Mouse (Mus musculus): ENCODE results near the gene Mxra7.

Gene Mxra7

DNA sequence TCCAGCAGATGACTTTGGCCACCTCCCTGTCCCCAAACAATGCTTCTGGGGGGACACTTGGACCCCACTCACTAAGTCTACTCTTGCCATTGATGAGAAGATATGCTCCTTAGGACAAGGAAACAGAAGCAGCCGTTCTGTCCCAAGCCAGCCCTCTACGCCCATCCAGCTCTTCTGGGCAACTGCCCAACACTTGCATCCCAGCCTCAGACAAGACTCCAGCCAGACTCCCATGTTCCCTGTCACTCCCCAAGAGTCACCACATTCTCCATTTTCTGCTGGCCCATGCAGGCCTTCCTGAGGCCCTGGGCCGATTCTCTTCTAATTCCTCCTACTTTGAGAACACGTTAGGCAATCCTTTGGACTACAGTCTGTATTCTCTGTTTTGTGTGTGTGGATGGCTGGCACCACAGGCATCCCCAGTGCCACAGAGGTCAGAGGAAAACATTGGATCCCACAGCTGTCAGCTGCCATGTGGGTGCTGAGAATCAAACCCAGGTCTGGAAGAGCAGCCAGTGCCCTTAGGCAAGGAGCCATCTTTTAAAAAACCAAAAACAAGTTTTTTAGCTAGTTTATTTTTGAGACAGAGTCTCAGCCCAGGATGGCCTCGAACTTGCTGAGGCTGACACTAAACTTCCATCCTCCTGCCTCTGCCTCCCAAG, 7.8 kb downstream of the Mxra7 start:
- no peak for DNase-seq (ENCODE audit: low spot score)

GRCm38 (mm10) chr11:116818722-116819121, 9.1 kb downstream of the Mxra7 start:
- no peak for DNase-seq (ENCODE audit: low spot score)

GRCm38 (mm10) chr11:116817567-116817966, 10.3 kb downstream of the Mxra7 start:
- no peak for DNase-seq (ENCODE audit: low spot score)

DNA sequence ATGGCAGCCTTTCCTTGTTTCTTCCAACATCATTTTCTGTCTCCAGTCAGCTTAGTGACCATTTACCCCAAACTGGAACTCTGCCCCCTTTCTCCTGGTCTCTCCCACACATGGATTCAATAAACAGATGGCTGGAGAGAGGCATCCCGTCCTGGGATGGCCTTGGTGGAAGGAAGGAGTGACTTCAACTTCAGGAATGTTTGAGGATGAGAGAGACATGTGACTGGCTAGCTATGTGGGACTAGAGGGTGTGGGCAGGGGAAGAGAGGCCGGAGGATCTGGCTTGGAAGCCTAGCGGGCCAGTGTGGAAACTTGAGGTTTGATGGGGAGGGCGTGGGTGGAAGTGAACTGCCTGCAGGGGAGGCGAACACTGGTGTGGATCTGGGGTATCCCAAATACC, 11.1 kb downstream of the Mxra7 start:
- no peak for DNase-seq (ENCODE audit: low spot score)

DNA sequence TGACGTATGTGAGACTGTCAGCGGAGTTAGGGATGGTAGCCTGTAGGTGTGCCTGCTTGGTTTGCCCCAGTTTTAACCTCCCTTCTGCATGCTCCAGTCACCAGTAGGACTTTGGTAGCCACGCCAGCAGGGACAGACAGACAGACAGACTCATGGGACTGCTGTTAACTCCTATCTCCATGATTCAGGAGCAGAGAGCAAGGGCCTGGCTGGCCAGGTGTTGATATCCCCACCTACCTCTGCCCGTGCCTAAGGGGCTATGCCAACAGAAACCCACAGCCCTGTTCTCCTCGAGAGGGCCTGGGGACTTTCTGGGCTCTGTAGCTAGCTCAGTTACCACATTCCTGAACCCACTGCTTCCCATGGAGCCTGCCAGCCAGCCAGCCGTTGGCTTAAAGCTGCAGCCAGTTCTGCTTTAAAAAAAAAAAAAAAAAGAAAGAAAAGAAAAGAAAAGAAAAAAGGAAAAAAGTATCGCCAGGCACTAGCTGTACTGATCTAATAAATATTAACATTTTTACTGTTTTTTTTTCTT, 12.9 kb downstream of the Mxra7 start:
- no peak for DNase-seq (ENCODE audit: low spot score)

GRCm38 (mm10) chr11:116814076-116814883, 13.6 kb downstream of the Mxra7 start:
- no peak for DNase-seq (ENCODE audit: low spot score)

DNA sequence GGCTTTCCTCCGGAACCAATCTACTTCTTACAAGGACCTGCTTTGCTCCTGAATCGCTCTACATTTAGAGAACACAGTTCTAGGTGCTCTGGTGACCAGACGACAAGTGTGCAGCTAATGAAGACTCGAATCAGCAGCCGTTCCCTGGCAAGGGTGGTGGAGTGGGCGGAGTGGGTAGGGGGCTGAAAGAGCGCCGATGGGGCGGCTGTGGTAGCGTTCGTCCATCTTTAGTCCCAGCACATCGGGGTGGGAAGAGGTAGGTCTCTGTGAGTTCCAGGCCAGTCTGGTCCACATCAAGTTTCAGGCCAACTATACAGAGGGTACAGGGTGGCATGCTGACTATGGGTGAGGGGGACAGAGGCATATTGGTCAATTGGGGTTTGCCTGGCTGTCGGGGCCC, 14.2 kb downstream of the Mxra7 start:
- DNase-seq (ENCODE audit: low spot score): no peak

DNA sequence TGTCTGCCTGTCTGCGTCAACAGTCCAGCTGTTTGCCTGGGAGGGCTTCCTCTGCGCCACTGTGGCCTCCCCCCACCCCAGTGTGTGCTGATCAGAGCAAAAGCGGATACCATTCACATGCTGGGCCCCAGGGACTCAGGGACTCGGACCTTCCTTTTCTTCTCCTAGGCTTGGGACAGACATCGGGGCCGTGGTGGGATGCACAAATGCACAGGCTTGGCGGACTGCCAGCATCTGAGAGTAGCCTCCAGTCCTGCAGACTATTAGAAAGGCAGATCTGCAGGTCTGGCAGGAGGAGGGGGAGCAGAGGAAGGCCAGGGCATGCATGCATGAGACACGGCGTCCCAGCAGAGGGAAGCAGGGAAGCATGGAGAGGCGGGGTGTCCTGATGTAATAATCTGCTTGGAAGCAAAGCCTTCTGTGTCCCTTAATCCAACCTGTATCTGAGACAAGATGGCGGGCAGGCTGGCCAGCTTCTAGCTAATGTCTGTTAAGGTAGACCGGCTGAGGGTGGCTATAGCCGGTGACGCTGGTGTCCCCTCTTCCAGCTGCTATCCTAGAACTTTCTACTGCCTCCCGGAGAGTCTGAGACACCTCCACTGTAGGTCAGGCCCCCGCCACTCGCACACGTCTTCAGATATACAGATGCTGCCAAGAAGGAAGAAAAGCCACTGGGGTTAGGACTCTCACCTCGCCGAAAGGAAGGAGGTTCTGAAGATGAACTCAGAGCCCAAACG, 14.9 kb downstream of the Mxra7 start:
- DNase-seq (ENCODE audit: low spot score): no peak

DNA sequence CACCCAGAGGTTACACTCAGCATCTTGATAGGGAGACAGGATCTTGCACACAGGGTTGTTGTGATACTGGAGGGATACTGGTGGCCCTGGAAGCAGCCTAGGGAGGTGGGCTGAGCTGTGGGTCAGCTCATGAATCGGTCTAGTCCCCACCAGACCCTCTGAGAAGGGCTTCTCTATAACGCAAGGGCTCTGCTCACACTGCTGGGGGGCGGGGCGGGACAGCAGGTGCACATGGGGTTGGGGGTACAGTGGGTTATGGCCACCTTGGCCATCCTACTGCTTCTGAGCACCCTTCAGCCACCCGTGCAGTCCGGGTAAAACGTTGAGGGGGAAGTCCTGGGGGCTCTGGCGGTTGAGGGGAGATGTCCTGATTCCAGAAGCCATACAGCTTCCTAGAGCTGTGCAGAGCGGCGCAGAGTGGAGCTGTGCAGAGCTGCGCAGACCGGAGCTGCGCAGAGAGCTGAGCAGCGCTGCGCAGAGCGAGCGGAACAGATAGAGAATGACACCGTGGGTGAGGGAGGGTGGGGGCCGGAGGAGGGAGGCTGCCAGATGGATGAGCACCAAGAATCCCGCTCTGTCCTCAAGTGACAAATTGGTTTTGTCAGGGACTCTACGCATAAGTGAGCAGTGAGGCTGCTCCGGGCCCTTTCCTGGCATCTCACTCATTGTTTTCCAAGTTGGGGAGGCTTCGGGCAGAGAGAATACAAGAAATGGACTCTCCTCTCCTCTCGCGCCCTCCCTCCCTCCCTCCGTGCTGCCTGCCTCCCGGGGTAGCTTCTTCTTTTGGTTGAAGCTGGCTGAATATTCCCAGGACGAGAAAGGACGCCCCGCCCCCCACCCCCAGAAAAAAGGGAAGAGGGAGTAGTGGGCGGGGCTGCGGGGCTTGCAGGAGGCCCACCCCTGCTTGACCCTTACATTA, 16.6 kb downstream of the Mxra7 start:
- no peak for DNase-seq (ENCODE audit: low spot score)

- no peak for DNase-seq (ENCODE audit: low spot score)
Measured at GRCm38 (mm10) chr11:116810528-116810927, 17.3 kb downstream of the Mxra7 start.

- DNase-seq (ENCODE audit: low spot score): no peak
Measured at GRCm38 (mm10) chr11:116809520-116809919, 18.3 kb downstream of the Mxra7 start.

DNA sequence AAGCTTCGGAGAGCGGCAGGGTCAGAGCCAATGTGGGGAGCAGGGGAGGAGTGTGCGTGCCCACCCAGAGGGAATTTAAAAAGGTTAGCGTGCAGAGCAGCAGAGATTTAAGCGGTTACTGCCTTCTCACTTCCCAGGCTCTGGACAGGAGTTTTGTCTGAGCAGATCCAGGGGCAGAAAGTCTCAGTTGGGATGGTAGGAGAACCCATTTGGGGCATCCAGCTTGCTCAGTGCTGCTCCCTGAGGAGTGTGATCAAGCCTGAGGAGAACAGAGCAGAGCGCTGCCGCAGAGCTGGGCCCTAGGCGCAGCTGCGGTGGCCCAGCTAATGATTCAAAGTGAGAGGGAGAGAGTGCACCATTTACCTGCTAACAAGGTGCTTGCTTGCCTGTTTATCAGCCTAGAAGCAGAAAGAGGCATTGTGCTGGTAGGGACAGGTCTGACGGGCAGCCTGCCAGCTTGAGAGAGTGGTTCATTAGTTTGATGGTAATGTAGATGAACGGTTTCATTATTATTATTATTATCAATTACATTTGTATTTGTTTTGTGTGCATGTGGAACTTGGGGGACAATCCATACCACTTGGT, 18.9 kb downstream of the Mxra7 start:
- DNase-seq (ENCODE audit: low spot score): no peak

DNA sequence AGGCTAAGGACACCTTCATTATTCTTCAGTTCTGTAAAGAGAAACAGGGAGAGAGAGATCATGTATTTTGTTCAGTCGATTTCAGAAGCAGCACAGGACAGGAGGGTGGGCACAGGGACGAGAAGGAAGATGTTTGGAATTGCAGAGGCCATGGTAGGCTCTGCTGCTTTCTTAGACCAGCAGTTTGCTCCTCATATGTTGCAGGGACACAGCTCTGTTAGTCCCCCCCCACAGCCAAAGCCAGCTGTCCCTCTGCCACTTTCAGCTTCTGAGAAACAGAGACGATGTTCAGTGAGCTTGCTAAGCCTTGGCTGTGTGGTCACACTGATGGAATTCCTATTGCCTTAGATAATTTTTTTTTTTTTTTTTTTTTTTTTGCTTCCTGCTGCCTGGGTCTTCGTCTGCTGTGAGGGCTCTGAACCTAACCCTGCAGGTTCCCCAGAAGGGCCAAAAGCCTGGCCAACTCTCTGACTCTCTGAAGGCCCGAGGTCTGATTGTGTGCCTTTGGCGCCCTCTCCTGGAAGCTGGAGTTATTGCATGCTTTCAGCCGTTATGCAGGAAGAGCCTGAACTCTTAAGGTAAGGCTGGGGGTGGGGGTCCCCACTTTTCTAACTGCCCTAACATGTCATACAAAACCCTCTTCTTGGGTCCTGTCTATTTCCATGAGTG, 19.8 kb downstream of the Mxra7 start:
- peak; percentile 73 for DNase-seq (ENCODE audit: low spot score)

GRCm38 (mm10) chr11:116807526-116807925, 20.3 kb downstream of the Mxra7 start:
- no peak for DNase-seq (ENCODE audit: low spot score)

DNA sequence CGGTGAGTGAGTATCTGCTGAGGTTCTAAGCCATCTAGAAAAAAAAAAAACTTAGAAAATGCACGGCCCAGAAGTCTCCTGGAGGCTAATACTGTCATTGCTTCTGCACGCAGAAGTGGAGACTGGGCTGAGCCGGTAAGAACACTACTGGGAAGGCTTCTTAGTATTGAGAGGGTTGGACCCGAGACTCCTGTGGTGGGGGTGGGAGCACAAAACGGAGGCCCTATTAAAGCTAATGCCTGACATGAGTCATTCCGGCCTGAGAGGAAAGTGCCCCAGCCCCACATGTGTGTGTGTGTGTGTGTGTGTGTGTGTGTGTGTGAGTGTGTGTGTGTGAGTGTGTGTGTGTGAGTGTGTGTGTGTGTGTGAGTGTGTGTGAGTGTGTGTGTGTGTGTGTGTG, 20.7 kb downstream of the Mxra7 start:
- DNase-seq (ENCODE audit: low spot score): no peak

- no peak for DNase-seq (ENCODE audit: low spot score)
Measured at GRCm38 (mm10) chr11:116806136-116807071, 21.4 kb downstream of the Mxra7 start.

DNA sequence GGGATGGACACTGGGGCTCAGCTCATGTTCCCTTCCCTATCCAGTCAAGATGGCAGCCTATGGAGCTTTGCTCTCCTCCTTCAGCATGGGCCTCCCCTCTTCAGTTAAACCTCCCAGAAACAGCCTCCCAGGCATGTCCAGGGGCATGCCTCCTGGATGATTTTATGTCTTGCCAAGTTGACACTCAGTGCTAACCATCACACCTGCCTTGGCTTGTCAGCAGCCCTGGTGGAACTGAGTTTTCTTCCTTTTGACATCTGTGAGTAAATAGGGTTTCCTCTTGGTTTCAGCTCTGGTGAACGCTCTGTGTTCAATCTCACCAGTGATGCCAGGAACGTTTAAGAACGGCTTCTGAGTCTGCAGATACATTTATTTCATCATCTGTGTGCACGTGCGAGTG, 25.1 kb downstream of the Mxra7 start:
- no peak for DNase-seq (ENCODE audit: low spot score)

GRCm38 (mm10) chr11:116801106-116801505, 26.7 kb downstream of the Mxra7 start:
- no peak for DNase-seq (ENCODE audit: low spot score)

GRCm38 (mm10) chr11:116799364-116799763, 28.5 kb downstream of the Mxra7 start:
- no peak for DNase-seq (ENCODE audit: low spot score)

DNA sequence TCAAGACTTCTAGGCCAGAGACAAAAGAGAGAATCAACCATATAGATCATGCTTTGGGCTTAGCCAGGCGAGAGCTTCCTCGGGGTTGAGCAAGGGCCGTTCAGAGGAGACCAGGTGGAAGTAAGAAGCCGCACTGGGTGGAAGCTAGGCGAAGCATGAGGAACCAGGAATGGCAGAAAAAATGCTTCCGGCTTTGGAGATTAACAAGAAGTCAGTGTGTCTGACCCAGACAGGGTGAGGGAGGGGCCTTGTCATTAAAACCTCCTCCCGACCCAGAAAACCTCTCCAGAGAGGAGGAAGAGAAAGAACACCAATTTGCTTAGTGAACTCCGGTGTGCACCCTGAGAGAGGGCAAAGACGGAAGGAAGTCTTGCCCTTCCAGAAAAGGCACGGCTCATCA, 43.6 kb downstream of the Mxra7 start:
- no peak for DNase-seq (ENCODE audit: low spot score)
